Mouse (Mus musculus): ENCODE data around the gene Cat.

The Cat gene

DNA sequence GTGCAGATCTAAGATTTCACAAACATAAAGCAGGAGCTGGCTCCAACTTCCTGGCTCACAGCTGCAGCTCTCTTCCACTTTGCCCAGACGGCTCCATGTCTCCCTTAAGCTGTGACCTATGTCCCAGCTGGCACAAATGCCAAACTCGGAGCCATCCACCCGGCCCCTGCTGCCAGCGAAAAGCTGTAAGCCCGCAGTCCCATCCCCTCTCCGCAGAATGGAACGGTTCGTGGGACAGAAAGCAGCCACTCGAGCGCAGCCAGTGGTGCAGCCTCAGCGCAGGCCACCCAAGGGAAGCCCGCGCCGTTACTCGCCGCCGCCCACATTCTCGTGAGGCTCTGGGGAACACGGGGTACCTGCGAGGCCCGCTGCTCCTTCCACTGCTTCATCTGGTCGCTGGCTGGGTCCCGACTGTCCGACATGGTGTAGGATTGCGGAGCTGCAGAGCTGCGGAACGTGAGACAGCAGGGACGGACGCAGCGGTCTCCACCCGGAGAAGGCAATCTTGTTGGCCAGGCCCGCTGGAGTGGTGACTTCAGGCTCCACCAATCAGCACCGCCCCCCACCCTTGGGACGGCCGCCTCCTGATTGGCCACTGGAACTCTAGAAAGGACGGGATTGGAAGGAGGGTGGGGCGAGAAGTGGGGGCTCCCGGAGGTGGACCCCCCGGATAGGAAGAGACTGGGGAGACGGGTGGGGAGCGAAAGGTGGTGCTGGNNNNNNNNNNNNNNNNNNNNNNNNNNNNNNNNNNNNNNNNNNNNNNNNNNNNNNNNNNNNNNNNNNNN lies at the start of gene Cat:
Gene Cat (minus strand): TSS at position 544 of the 785 bp plus-strand sequence.
- peak; percentile 91 for DNase-seq (ENCODE audit: extremely low read depth, insufficient read length, low spot score)

DNA sequence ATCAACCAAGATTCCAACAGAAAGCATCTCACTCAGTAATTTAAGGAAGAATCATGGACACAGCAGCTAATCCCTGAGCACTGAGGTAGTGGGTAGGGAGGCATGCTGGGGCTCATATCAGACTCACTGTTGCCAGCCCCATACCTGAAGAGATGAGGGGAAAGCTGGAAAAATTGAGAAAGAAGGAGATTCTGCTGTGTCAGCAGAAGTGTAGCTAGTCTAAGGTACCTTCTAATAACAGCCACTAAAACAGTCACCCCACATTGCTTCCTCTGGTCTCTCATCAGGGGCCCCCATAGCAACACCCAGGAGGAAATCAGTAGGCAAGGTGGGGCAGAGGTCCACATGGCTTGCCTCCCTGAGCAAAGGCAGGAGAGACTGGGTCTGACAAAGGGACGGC lies 40.6 kb upstream of the Cat start:
- DNase-seq (ENCODE audit: extremely low read depth, insufficient read length, low spot score) = no peak

DNA sequence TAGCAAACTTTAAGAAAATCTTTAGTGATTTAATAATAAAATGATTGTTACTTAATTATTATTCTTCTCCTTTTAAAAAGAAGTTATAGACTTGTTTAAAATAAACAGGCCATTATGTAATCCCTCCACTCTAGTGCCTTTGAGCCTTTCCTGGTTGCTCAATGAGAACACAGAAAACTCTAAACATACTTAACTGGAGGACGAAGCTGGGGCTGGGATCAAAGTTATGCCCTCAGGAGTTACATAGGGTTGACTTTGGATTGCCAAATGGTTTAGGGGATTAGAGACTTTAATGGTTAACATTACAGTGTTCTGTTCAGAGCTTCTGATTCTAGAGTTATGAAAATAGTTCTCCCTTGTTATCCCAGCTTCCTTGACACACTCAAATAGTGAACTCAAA lies 31.5 kb upstream of the Cat start:
- no peak for DNase-seq (ENCODE audit: extremely low read depth, insufficient read length, low spot score)

DNA sequence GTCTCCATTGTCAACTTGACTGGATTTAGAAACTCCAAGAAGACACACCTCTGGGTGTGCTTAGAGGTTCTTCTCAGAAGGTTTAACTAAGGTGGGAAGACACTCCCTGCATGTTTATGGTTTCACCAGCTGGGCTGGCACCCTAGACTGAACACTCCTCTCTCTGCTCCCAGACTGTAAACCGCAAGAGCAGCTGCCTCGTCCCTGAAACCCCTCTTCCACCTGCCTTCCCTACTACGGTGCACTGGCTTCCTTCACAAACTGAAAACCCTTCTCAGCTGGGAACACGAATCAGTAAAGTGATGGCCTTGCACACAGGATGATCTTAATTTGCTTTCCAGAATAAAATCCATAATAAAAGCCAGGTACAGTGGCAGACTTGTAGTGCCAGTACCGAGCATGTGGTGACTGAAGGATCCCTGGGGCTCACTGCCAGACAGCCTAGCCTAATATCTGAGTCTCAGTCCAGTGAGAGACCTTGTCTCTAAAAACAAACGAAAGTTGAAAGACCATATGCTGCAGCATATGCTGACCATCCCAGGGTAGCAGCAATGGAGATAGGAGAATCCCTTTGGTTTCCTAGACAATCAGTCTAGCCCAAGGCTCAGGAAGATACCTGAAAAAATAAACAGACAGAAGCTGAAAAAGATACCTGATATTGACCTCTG lies 30.7 kb upstream of the Cat start:
- no peak for DNase-seq (ENCODE audit: extremely low read depth, insufficient read length, low spot score)

DNA sequence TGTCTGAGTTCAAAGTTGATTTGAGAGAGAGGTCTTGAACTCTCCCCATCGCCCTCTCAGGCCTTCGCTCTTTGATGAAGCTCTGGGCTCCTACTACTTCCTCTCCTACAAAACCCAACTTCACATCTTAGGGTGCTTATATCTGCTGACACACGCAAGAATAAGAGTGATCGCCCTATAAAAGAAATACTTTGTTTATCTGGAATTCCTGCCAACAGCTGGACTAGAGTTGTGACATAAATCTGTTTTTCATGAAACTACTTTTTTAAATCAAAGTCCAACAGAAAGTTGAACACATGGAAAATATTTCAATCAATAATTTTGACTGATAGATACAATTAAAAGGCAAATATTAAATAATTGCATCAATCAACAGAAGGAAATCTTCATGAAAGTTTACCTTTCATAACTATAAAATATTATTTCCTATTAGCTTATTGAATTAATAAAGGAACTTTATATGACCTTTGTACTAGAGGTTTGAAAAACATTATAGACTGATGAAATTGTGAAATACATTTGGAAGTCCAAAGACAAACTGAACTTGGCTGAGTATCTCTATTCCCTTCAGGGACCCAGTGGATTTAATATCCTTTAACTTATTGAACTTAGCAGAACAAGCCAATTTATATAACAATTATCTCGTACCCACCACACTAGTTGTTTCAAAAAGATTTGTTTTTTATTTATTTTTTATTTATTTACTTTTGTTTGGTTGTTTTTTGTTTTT lies 27.3 kb upstream of the Cat start:
- DNase-seq (ENCODE audit: extremely low read depth, insufficient read length, low spot score) = no peak

DNA sequence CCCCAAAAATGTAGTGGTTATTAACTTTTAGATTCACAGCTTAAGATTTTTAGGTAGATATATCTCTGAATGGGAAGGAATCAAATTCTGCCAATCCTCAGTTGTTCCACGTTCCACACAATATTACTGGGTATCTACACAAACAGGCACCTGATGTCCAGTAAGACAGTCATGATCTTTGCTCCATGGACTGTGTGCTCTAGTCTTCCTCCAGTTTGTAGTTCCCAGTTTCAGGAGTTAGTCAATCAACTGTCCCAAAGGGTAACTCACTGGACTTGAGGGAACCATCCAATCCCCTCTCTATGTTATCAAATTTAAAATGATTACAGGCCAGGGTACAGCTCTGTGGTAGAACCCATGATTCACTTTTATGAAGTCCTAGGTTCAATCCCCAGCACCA lies 26.7 kb upstream of the Cat start:
- DNase-seq (ENCODE audit: extremely low read depth, insufficient read length, low spot score) = no peak

DNA sequence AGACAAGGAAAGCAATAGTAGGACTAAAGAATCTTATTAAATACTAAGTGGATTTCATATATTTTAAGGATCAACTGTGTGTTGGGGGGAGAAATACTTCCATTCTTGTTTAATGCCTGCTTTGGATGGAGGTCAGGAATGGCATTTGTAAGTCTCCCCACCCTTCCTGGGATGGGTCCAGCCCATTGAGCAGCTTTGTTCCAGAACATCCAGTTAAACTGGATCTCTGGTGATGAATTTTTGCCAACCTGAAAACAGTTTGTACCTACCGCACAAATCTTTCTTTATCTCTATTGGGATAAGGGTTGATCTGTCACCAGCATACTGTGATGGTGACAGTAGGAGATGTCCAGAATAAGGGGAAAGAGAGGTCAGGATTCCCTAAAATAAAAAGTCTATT lies 26.1 kb upstream of the Cat start:
- DNase-seq (ENCODE audit: extremely low read depth, insufficient read length, low spot score) = no peak

DNA sequence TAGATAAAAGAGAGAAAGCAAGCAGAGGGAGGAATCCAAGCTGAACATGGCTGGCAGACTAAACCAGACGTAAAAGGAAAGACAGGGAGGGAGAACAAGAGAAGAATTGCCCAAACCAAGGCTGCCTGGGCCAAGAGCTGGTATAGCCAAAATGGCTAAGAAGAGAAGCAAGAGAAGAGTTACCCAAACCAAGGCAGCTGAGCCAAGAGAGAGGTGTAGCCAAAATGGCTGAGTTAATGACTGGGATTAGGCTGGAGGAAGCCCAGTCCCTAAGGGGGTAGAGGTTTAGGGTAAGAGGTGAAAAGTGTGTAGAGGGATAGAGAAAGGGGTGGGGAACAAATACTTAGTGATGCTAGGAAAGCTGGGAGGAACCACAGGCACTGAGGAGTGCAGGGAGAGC lies 22.7 kb upstream of the Cat start:
- DNase-seq (ENCODE audit: extremely low read depth, insufficient read length, low spot score) = no peak

DNA sequence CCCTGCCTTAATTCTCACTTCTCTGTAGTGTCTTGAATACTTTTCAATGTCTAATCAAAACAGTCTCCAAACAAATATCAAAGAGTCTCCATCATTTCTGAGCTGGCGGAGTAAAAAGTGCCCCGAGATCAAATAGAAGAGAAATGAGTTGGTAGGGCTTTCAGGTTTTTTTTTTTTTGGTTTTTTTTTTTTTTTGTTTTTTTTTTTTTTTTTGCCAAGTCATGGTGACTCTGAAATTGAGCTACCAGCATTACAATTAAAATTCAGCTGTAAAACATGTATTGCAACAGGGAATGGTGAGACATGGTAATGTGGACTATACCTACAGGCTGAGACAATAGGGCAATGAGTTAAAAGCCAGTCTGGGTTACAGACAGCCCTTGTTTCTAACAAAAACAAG lies 21.0 kb upstream of the Cat start:
- no peak for DNase-seq (ENCODE audit: extremely low read depth, insufficient read length, low spot score)

DNA sequence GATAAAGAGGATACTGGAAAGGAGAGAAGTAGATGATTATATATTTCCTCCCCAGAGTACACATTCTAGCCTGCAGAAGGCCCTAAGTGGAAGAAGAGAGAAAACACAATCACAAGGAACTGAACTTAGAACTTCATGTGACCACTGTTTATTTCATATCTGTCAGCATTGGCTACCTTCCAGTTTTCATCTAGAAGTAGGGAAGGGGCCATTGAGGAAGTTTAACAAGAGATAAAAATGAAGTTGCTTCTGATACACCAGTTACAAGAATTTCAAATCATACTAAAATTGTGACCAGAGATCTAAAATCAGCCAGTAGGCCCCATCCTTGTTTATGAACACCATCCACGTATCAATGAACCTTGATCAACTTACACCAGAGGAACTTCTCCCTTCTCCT lies 19.5 kb upstream of the Cat start:
- DNase-seq (ENCODE audit: extremely low read depth, insufficient read length, low spot score) = no peak

DNA sequence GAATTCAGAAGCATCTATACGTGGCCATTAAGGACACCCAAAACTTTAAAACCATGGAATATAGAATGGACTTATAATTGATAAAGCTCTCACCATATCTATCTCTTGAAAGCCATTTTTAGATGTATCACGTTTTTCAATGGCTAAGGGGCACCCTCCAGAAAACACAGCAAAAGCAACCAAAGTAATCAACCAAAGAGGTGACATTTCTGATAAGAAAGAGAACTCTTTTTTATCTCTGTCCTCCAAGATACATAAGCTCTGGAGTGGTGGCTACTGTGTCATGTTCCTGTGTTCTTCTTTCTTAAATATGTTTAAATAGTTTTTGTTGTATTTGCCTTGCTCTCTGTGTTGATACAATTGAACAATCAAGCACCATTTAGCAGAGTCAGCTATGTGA lies 15.8 kb upstream of the Cat start:
- DNase-seq (ENCODE audit: extremely low read depth, insufficient read length, low spot score) = no peak

DNA sequence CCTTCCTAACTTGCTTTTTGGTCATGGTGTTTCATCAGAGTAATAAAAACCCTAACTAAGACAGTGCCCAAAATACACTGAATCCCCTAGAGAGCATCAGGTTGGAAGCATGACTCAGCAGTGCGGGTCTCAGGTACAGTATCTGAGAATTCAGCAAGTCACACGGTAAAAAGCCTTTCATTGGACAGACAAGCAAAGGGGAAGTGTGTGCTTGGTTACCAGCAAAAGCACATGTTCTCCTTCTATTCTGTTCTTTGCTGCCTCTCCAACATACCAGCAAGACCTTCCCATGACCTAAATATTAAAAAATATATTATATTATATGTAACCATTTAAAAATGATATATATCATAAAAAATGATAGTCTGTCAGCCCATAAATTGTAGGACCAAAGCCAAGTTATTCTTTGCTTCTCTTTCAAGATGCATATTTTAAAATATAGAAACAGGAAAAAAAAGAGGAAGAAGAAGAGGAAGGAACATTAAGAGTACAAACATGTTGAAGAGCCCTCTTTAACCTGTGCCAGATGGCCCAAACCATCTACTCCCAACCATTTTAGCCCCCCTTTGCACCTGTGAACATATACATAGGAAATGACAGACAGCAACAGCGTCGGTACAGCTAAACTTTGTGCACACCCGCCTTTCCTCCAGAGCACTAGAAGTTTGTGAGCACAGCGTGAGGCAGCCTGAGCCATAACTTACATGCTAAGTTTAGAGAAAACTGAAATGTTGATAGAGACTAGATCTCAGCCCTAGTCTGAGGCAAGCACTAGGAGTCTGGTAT lies 10.9 kb upstream of the Cat start:
- no peak for DNase-seq (ENCODE audit: extremely low read depth, insufficient read length, low spot score)

DNA sequence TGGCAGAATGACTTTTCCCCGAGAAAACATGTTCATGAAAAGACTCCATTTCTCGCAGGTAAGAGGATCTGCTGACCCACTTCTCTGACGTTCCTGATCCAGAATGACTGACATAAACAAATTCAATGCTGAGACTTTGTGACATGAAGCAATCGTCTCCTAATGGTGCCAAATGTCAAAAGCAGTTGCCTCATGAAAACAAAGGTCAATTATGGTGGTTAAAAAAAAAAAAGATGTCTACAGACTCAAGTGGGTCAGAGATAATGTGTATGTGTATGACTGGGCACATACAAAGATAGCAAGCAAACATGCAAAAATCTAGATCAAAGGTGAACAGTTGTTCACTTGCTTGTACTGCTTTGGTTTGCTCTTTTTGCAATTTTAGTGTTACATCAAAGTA lies 8.9 kb upstream of the Cat start:
- no peak for DNase-seq (ENCODE audit: extremely low read depth, insufficient read length, low spot score)

DNA sequence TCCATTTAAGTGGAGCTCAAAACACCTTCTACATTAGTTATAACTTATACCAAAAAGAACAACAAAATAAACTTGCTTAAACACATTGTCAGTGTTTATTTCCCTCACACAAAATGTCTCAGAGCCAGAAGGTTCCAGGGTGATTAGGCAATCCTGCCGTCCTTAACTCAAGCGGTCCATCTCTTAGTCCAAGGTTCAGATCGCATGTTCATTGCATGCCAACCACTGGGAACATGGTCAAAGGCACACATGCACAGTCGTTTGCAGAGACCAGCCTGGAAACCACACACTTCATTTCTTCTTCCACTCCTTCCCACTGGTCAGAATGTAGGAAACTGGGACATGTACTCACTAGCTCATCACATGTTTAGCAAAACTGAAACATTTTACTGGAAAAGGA lies 7.6 kb upstream of the Cat start:
- no peak for DNase-seq (ENCODE audit: extremely low read depth, insufficient read length, low spot score)

DNA sequence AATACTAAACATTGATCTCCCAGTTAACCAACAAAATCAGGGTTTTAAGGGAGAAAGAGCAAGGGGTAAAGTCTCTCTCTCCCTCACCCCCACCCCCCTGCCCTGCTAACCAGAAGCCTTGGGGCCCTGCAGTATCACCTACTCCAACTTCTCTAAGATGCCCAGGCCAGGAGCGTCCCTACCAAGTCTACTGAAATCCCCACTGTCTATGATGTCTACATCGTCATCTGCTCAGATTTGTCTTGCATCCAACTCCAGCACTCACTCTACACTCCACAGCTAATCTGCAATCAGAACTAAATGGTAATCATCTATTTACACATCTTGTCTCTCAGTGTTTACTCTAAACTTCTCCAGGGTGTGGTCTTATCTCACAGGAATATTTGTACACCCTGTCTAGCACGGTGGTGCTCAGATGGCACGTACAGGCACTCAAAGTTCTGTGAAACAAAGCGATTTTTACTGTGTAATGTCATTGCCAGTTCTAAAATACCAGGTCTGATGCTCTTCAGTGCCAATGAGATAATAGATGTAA lies 907 bp downstream of the Cat start:
- DNase-seq (ENCODE audit: extremely low read depth, insufficient read length, low spot score) = no peak

DNA sequence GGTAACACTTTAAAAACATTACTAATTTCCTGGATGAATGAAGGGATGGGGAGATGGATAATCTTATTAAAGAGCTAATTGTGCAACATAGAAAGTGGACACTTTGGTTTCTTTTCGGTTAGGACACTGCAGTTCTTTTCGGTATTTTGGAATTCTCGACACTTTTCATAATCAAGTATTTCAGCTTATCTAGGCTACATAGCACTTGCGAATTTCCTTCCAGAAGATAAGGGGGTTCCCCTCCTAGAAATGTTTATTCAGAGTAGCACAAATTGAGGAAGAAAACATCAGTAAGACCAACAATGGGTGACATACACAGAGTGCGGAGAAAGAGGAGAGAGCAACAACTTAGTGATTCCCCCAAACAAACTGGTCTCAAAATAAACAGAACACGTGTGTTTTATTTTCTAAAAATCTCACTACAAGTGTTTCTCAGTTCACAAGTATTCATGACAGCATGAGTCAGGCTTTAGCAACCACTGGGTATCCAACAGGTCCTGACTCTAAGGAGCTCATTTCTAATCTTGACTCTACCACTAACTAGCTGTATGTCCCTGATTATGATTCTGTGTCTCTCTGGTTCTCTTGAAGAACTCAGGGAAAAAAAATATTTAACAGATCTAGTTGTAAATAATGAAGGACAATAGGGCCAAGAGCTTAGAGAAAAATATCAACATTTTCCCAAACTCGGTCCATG lies 1.5 kb downstream of the Cat start:
- no peak for DNase-seq (ENCODE audit: extremely low read depth, insufficient read length, low spot score)

DNA sequence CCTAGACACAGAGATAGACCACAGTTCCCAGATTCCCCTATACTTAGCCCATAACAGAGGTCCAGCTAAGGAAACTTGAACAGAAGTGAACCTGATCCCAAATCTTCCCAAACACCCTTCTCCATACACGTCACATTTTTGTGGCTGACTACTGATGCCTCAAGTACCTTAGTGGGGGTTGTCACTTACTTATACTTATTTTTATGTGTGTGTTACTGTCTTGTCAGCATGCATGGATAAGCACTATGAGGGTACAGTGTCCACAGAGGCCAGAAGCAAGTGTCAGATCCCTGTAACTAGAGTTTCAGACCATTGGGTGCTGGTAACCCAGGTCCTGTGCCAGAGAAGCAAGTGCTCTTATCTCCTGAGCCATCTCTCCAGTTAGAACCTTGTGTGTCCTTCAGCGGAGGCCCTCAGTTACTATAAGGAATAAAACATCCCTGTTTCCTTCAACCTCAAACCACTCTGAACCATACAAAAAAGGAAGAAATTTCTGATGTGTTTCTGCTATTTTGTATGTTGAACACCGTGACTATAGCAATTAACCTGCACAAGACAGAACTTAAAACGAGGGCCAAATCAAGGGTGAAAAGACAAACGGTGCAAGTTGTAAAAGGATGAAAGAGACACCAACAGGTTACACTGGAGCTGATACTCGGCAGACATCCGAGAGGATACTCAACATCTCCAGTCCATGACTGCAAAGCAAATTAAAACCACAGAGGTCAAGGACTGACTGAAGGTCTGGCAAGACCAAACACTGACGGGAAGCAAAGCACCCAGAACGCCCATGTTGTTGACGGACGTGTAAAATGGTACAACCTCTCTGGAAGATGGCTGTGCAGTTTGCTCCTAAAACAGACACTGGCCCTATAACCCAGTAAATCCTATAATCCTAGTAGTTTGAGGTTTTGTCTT lies 3.4 kb downstream of the Cat start:
- no peak for DNase-seq (ENCODE audit: extremely low read depth, insufficient read length, low spot score)

DNA sequence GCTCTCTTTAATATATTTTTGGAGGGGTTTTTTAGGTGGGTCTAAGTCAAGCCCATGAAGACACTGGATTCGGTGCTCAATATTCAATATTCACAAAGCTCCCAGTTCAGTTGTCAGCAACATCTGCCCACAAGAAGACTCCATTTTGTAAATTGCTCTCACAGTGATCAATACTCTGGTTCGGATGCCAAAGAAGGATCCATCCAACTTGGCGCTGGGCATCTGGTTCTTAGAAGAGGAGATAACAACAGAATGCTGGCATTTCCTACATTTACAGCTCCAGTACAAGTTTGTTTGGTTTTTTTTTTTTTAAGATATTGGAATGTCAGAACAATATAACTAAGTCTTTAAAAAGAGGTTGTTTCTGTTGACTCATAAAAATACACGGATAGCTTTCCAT lies 4.1 kb downstream of the Cat start:
- DNase-seq (ENCODE audit: extremely low read depth, insufficient read length, low spot score) = no peak

DNA sequence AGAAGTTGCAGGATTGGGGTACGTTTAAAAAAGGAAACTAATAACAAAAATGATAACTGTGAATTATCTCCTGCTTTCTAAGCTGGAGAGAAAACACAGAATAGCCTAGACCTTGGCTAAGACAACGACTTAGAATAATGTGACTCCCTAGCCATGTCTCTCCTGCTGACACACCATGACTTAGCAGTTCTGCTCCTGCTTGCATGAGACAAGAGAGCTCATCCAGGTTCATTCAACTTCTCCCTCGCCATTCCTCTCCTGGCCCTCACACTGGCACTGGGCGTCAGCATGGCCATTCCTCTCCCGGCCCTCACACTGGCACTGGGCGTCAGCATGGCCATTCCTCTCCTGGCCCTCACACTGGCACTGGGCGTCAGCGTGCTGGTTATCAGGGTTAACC lies 4.7 kb downstream of the Cat start:
- DNase-seq (ENCODE audit: extremely low read depth, insufficient read length, low spot score) = peak; percentile 15
